Mouse (Mus musculus) T-helper 1 cell (primary cell): ENCODE measurements around the gene 1700025B11Rik.

Source experiments
- in situ Hi-C: fragments of 300-600 bp; cut with MboI, MseI; formaldehyde crosslinking; loops from one replicate; pipeline ENCODE4 v1.15.1; 2025; ENCODE audit warnings: high pct_unique_total_duplicates

Gene 1700025B11Rik

DNA sequence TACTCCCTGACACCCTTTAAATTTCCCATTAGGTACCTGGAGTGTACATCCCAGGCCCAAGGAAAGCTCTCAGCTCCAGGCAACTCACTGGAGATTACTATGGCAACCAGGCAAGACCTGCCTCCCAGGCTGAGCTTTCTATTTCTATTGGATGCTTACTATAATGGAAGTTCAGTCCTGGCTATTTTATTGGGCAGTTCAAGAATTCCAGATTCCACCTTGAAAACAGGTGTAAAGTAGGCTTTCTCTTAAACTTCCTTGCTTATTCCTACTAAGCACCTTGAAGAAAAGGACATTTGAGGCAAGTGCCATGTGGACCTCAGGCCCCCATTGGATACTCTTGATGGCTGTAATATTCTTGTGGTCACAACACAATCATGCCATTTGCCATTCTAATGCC is at the start of gene 1700025B11Rik:
1700025B11Rik (minus strand) TSS at position 101 of the 400 bp plus-strand sequence.
- in situ Hi-C loops, result no loop called here

DNA sequence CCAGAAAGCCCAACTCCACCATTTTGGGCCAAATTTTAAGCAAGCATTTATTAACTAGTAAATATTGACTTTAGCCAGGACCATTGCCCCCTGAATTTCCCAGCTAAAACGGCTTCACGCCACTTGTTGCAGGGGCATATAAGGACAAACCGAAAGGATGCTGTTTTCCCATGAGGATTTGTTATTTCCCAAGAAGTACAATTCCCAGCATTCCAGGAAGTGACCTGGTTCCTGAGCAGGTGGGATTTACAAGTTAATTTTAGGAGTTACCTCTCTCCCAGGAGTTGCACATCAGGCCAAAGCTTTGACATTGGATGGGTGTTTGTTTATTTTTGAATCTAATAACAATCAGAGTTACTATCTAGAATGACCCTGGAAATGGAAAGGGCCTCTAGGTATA is 44.4 kb upstream of the 1700025B11Rik start:
- in situ Hi-C loops, result no loop called here

DNA sequence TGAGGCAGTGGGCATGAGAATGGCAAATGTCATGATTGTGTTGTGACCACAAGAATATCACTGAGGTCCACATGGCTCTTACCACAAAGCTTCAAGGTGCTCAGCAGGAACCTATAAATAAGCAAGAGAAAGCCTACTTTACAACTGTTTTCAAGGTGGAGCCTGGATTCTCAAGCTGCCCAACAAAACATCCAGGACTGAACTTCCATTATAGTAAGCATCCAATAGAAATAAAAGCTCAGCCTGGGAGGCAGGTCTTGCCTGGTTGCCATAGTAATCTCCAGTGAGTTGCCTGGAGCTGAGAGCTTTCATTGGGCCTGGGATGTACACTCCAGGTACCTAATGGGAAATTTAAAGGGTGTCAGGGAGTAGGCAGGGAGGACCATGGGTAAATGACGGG is 37.3 kb upstream of the 1700025B11Rik start, which contains the start of gene Gm36245:
Gm36245 (plus strand) TSS at position 301 of the 400 bp plus-strand sequence.
- in situ Hi-C loops, result no loop called here

DNA sequence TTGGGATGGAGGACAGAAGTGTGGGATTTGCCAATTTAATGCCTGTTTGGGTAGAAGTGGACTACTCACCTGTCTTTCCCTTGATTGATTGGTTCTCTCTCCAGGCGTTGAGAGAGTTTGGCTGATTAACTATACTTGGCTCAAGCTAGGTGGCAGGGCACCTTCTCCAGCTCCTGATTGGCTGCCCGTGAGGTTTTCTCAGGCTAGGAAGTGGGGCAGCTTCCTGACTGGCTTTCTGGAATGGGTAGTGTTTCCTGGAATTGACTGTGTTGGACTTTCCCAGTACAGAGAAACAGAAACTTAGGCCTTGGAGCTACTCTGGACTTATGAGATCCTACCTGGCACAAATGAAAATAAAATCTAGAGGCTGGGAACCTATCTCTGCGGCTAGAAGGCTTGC is 36.7 kb upstream of the 1700025B11Rik start:
- in situ Hi-C loops, result no loop called here

DNA sequence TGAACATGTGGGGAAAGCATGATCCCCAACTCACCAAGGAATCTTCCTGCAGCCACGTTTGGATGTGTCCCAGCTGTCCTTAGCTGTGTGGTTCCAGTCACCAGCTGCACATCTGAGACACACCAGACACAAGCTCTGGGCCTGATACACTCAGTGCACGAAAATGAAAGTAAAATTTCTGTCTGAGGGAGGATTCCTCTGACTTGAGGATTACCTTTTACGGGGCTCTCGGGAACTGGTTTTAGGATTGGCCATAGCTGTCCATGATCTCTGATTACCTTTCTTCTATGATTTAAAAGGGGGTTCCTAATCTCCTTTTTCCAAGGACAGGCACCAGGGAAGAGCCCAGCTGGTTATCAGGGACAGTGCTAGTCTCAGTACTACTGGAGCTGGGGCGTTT is 34.3 kb upstream of the 1700025B11Rik start, which contains the start of gene Apol10b:
Apol10b (minus strand) TSS at position 165 of the 400 bp plus-strand sequence.
- in situ Hi-C loops, result no loop called here

DNA sequence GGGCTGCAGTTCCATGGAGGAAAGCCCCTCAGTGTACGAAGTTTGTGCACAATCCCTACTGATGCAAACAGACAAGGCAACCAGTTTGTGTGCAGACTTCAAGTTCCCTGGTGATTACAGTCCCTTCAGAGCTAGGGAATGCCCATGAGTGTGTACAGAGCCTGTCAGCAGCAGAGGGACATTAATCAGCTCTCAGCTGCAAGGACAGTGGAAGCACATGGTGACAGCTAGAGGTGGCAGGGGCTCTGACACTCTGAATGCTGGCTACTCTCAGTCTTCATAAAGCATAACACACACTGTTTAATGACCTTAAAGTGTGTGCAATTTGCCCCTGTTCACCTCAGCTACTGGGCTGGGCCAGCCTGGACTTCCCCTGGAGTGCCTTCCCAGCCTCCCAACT is 31.9 kb upstream of the 1700025B11Rik start:
- in situ Hi-C loops, result no loop called here

DNA sequence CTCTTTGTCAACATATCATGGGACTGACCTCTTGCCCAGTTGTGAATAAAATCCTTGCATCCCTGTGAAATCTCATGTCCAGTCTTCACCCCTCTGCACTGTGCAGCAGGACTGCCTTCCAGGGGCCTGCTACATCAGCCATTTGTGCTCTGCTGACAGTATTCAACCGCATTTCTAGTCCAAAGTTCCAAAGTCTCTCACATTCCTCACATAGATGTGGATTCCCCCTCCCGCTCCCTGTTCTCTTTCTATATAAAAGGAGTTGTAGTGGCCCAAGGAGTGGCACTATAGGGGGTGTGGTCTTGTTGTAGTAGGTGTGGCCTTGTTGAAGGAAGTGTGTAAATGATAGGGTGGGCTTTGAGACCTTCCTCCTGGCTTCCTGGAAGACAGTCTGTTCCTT is 29.2 kb upstream of the 1700025B11Rik start:
- in situ Hi-C loops, result no loop called here

DNA sequence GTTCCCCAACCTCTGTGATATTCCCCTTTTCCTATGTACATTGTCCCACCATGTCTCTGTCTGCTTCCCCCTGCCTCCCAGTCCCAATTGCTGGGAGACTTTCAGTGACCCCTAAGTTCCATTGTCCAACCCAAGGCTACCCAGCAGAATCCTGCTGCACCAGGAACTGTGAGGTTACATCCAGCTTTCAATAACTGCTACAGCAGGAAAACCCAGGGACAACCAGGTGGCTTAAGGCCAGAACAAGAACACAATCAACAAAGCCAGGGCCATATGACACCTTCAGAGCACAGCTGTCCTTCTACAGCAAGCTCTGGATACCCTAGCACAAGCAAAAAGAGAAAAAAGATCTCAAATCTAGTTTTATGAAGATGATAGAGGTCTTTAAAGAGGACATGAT is 27.3 kb upstream of the 1700025B11Rik start:
- in situ Hi-C loops, result no loop called here

DNA sequence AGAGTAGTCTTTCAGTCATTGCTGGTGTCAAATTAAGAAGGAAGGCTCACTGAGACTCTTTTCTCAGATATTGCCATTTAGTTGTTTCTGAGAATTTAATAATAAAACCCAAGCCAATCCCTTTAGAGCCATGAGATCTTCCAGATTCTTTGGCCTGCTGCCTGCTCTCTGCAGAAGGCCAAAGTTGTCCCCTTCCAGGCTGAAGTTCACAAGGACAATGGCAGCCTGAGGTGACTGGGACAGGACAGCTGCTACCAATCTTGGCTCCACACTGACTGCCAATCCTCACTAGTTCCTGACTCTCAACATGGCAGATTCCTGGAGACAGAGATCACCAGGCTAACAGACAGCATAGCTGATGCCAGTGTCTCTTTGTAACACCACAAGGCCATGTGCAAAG is 25.3 kb upstream of the 1700025B11Rik start:
- in situ Hi-C loops, result no loop called here

DNA sequence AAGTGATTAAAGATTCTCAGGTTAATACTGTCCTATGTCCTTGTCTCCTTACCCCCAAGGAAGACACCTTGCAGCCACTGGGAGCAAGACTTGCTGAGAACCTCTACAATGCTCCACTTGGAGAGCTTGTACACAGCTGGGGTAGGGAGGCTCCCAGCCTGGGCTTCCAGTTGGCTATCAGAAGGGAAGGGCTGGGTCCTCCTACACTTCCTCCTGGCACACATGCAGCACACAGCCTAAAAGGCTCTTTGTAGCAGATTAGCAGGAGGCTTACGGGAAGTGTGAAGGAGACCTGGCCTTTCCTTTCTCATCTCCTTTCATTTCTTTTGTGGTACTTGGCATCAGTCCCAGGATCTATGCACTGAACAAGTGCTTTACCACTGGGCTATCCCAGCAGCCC is 20.0 kb upstream of the 1700025B11Rik start:
- in situ Hi-C loops, result no loop called here

DNA sequence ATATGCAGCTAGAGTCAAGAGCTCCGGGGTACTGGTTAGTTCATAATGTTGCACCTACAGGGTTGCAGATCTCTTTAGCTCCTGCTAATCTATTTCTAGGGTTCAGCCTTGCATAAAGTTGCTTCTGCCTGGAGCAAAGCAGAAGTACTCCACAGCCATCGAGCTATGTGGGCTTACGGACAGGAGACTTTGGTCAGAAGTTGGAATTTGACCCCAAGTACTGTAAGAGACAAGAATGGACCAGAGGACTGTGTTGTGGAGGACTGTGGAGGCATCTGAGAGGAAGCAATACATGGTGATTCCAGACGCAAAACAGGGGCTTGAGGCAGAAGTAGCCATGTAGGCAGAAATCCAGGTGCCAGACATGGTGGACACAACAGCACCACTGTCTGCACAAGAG is 17.6 kb upstream of the 1700025B11Rik start:
- in situ Hi-C loops, result no loop called here

DNA sequence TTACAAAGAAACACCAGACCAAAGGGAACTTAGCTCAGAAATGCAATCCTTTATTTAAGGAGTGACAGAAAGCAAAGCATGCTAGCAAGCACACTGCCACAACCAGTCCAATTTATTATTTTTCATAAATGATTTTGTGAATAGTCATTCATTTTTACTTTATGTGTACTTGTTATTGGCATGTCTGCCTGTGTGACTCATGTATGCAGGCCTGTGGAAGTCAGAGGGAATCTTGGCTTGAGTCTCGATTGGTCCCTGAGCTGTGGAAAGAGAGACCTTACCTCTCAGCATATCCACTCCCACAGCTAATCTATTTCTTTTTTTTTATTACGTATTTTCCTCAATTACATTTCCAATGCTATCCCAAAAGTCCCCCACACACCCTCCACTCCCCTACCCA is 17.1 kb upstream of the 1700025B11Rik start:
- in situ Hi-C loops, result no loop called here

DNA sequence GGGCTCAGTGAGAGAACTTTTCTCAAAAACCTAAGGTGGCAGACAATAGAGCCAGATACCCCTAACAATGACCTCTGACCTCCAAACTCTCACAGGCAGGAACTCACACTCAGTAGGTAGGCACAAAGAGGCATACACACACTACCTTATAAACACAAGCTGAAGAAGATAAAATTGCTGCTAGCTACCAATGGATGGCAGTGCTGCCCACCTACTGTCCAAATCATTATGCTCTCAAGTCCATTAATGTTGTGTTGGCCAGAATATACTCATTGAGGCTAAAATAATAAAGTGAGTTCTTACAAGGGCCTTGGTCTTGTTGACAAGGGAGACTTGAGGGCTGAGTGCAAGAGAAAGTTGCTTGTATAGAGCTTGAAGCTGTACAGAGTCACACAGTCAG is 1.5 kb upstream of the 1700025B11Rik start:
- in situ Hi-C loops, result no loop called here

DNA sequence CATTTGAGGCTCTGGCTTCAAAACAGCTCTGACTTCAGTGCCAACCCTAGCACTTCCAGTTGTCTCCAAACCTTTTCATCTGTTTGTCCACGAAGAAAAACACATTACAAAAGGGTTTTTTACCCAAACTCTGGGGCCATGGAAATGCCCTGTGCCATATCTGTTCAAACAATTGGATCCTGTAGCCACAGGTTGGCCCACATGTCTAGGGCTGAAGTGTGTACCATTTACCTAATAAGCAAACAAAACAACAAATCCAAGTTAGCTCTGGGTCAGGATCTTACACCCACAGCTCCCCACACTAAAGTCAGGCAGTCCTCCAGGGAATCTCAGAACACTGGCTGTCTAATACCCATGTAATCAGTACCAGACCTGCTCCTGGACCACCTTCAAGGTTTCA is 22.5 kb downstream of the 1700025B11Rik start:
- in situ Hi-C loops, result loop anchor here (10.0 kb wide), 2 partner anchors 336 to 466 kb away; no protein-coding TSS in a partner anchor

DNA sequence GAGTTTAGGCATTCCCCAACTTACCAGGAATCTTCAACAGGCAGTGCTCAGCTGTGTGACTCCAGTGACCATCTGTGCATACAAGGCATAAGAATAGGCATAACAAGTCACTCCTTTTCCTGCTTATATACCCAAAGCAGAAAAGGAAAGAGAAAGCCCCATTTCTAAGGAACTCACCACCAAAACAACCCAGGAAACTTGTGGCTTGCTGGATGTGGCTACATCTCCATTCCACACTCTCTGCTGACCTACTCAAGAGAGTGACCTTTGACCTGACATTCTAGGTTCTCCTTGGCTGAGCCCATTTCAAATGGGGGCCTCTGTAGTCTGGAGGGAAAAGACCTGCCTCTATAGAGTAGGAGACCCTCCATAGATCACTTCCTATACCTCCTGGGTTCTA is 28.5 kb downstream of the 1700025B11Rik start, which contains the start of gene Apol7c:
Apol7c (minus strand) TSS at position 101 of the 400 bp plus-strand sequence.
- in situ Hi-C loops, result loop anchor here (10.0 kb wide), 2 partner anchors 342 to 472 kb away; no protein-coding TSS in a partner anchor

DNA sequence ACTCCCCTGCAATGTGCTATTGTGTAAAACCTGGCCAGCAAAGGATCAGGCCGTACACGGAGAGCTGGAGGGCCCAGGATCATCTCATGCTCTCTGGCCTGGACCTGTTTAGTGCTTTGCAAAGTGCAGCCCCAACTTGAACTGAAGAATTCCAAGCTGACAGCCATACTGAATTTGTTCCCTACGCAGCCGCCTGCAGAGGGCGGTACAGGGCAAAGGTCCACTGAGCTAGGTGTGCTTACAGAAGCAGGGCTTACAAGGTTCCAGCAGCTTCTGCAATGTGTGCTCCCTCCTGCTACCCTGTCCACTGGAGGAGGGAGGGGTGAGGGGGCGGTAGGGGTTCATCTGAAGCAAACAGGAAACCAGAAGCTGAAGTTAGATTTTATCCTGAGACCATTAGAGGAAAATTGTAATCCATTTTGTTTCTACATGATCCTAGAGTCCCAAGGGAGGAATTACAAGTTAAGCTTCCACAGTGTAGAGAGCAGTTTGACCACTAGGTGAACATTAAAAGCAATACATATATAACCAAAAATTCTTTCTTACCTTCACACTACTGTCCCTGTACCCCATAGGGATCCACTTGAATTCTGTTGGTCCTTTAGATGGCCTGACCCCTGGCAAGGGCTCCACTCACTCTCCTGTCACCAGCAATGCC is 38.4 kb downstream of the 1700025B11Rik start:
- in situ Hi-C loops, result loop anchor here (5.0 kb wide), 1 partner anchor 49 kb away; no protein-coding TSS in a partner anchor

DNA sequence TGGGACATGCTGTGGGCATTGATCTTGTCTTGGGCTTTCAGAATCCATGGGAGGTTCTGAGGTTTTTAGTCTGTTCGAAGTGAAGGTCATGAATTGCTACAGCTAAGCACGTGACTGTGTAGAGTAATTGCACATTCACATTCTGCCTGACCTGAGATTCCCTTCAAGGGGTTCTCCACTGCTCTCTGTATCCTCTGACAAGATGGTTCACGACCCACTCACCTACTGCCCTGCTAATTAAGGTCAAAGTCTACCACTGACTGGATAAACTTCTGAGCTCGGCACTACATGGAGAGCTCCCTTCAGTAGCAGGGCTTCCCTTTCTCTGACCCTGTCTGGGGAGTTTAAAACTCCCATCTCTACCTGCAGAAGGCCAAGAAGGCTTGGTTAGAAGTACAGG is 41.1 kb downstream of the 1700025B11Rik start:
- in situ Hi-C loops, result loop anchor here (5.0 kb wide), 1 partner anchor 52 kb away; no protein-coding TSS in a partner anchor
